Mouse (Mus musculus) yolk sac, embryonic 10.5 days (tissue): ENCODE measurements around the gene B3gat1.

ENCODE experiments used
- DNase-seq: peaks from one replicate; pipeline ENCODE4 v3.0.0-alpha.2; 2017; ENCODE audit warnings: low spot score

The B3gat1 gene

DNA sequence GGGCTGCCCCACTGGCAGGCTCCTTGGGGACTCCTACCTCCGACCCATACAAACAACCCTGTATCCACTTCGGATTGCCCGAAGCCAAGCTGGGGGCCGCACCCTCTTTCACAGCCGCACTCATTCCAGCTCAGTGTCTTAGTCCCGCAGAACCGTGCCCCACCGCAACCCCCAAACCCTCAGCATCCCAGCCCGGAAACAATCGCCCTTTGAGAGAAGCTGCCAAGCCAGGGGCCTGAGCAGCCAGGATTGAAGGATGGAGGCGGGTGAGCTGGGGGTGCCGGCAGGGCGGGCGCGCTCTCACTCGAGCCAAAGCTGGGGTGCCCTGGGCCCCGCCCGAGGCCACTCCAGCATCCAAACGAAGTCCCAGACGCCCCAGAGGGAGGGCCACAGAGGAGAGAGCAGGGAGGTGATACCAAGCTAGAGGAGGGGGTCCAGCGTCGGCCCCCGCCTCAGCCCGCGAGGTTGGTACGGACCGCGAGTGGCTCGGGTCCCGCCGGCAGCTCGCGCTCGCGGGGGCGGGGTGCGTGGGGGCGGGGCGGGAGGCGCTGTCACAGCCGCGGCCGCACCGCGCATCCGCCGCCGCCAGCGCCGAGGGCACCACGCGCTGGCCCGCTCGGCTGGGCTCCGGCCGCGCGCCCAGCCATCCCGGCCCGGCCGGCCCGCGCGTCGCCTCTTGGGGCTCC lies at the start of gene B3gat1:
B3gat1 (plus strand) TSS at position 523 of the 686 bp plus-strand sequence.
- DNase-seq, result no peak

GRCm38 (mm10) chr9:26689171-26689570 lies 44.4 kb upstream of the B3gat1 start:
- DNase-seq, result no peak

DNA sequence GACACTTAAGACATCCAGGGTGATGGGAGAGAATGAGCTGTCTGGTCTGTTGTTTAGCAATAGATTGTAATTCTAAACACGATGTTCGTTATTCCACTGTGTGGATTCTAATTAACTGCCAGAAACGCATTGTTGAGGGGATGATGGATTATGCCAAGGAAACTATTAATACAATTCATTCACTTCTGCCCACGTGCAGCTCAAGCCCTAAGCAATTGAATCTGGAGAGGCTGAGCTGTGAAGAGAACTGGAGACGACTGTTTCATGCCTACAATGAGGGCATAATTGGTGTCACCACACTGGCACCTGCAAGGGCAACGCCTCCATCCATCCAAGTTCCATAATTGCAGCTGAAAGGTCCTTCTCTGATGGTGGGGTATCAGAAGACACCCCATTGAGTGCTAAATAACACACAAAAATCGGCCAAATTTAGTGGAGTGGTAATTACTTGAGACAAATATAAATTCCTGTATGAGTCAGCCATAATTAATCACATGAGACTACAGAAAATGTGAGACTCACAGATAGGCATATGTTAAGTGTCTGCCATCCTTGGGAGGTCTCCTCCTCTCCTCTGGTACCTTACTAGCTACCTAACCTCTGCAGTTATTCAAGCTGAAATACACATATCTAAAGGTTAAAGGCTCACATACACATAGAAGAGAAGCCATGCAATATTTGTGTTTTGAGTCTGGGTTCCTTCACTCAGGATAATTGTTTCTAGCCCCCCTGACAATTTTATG lies 43.4 kb upstream of the B3gat1 start:
- no peak for DNase-seq

GRCm38 (mm10) chr9:26692641-26693040 lies 40.9 kb upstream of the B3gat1 start:
- no peak for DNase-seq

DNA sequence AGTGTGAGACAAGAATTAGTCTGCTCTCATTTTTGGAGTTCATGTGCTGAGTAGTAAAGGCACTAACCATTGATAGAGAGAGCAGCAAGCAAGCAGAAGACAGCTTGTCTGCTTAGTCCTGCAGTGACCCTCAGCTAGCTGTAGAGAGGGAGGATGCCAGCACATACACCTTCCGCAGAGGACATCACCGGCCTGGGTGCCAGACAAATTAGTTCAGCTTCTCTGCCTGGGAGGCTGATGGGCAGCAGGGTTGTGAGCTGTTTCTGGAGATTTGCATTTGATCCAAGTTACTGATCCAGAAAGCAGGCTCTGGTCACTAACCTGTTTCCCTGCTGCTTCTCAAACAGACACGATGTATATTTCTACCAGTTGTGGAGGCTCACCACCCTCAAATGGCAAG lies 38.9 kb upstream of the B3gat1 start:
- DNase-seq, result no peak

GRCm38 (mm10) chr9:26695178-26695577 lies 38.4 kb upstream of the B3gat1 start:
- DNase-seq, result no peak

- DNase-seq, result no peak
These were observed 35.2 kb upstream of the B3gat1 start for GRCm38 (mm10) chr9:26698286-26698685.

DNA sequence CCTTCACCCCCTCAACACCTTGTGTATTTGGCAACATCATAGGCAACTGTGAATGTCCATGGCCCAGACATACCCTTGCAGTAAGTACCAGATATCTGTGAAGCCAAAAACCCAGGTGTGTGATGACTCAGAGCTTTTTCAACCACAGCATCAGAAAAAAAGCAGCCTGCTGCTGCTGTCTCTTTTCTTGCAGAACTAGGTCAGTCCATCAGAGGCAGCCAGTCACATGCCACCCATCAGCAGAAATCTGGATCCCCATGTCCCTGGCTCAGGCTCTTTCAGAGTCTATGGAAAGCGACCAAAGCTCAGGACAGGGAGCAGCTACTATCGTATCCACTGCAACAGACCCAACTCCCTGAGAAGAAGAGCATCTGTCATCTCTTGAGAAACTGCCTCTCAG lies 33.2 kb upstream of the B3gat1 start:
- DNase-seq, result no peak

DNA sequence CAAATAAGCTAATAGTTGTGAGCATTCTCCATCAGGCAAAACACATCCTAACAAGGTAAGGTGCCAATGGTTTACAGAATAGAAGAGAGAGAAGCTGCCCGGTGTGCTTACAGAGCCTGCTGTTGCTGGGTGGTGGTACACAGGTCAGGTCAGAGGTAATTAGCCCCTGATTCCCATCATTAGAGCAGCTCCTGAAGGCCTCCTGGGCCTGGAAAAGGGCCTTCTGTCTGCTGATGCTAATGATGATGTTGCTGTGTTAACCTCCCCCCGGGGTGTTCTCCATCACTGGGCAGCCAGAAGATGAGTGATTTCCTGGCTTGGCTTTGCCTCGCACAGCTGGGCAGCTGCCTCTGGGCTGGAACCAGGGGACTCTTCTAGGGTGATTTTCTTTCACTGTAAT lies 15.1 kb upstream of the B3gat1 start:
- no peak for DNase-seq

DNA sequence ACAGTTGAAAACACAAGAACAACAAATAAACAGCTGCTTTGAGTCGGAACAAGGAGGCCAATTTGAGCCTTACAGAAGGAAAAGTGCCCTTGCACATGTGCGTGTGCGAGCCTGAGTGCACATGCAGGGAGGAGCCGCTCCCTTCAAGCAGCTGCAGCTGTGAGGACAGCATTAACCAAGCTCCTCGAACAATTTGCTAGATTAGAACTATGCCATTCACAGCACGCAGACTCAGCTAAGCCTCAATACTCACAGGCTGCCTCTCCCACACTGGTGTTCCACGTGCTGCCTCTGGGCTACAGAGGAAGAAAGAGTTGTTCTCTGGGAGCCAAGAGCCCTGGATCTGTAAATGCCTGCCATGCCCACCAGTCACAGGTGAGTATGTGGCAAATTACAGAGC lies 11.8 kb upstream of the B3gat1 start:
- no peak for DNase-seq

DNA sequence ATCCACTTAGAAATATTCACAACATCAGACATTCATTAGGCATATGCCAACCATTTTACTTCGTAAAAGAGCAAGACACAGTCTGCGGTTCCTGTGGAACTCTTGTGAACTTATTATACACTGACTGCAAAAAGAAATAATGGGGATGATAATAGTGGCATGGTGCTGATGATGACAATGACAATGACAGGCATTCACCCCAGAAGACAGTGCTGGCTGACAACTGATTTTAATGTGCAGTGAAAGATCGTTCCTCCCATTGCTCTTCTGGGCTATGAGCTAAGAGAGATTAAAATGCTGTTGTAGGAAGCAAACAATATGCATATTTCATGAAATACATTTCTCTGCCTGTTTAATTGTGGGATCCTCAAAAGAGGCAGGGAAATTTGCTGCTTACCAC lies 7.8 kb upstream of the B3gat1 start:
- no peak for DNase-seq

DNA sequence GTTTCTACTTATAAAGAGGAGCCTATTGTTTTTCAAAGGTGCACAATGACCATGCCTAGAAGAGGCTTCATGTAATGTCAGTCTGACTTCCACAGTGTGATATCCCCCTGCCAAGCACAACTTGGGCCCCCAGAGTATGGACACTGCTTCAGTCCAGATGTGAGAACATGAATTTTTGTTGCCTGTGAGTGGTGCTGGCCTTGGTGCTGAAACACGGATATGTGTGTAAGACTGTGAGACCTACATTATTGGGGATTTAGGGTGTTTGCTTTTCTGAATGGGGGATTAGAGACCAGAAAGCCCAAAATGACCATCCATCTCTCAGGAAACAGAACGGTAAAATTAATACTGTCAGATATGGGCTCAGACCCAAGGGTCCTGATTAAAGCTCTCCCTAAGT lies 6.1 kb upstream of the B3gat1 start:
- DNase-seq, result peak; percentile 9

GRCm38 (mm10) chr9:26728556-26728955 lies 5.0 kb upstream of the B3gat1 start:
- no peak for DNase-seq

DNA sequence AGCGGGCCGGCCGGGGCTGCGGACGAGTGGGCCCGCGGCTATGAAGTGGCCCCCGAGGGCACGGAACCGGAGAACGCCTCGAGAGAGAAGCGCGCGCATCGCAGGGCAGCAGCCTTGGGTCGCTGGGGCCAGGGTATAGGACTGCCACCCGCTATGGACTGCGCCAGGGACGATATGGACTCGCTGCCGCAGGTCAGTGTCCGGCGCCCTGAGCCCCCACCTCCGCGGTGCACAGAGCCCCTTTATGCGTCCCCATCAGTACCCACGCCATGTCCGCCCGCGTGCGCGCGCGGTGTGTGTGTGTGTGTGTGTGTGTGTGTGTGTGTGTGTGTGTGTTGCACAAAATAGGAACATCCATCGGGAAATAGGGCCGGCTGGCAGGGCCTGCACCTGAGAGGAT lies 458 bp downstream of the B3gat1 start:
- DNase-seq, result no peak

GRCm38 (mm10) chr9:26737116-26737515 lies 3.6 kb downstream of the B3gat1 start:
- no peak for DNase-seq

- DNase-seq, result no peak
These were observed 9.3 kb downstream of the B3gat1 start for GRCm38 (mm10) chr9:26742817-26743216.

GRCm38 (mm10) chr9:26747121-26747520 lies 13.6 kb downstream of the B3gat1 start:
- no peak for DNase-seq

DNA sequence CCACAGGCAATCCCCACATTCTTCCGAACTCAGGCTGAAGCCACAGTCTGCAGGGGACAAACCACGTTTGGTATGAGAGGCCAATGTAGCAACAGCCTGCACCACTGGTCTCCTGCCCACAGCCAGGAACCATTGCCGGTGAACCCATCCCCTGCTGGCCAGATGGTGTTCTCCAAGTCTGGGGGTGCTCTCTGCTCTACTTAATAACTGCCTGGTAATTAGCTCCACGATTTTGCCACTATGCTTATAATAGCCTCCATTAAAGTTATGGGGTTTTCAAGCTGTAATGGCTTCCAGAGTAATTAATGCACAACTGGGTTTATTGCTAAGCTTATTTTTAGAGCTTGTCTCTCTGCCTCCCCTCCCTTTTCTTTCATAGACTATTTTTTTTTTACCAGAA lies 15.4 kb downstream of the B3gat1 start:
- no peak for DNase-seq

DNA sequence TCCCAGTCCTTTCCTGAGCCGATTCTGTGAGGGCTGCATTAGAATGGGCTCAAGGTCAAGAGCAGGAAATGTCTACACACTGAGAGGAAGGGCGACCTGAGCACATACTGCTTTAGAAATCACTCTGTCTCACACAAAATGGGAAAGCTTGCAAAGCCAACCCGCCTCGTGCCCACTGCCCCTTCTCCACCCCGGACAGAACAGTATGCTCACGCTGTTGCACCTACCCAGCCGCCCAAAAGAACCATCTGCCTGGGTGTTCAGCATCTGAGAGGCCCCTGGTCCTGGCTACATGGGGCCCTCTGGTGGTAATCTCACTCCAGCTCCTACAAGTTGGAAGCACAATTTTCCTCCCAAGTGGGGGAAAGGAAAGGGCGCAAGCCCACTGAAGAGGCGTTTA lies 26.6 kb downstream of the B3gat1 start:
- DNase-seq, result no peak

- no peak for DNase-seq
These were observed 27.0 kb downstream of the B3gat1 start for GRCm38 (mm10) chr9:26760576-26760975.

GRCm38 (mm10) chr9:26762477-26762876 lies 28.9 kb downstream of the B3gat1 start:
- DNase-seq, result no peak

DNA sequence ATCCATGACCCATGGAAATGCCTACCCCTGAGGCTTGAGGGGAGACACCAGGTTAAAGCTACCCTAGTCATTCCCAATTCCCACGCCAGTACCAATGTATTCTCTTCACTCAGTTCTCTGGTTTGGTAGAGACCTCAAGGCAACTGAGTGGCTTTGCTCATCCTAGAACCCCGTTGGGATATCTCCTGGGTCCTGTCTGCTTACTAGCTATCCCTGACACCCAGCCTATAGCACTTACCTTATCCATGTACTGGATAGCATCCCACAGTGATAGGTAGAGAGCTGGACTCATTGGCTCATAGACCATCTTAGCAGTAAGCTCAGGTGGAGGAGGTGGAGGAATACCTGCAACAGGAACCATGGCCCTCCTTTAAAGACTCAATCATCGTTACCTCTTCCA lies 34.7 kb downstream of the B3gat1 start:
- no peak for DNase-seq

DNA sequence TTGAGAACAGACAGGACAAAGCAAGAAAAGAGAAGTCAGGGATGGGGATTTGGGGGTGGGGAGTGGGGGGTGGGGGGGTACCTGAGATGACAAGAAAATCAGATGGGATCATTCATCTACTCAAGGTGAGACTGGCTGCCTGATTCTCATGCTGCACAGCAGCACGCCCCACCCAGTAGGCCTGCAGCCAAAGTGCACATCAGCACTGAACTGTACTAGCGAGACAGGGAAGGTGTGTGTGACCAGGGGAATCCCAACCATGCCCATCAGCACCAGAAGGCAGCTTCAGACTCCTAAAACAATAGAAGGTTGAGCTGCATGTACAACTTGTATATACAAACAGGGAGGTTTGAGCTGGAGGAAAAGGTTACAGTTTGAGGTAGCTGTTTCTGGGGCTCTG lies 42.2 kb downstream of the B3gat1 start:
- no peak for DNase-seq
